Mouse (Mus musculus) lung, embryonic 16.5 days (tissue): ENCODE results near the gene Rbmx. TPM values are rescaled to one million over a fixed set of nuclear protein-coding genes. Genes with fewer than 3 reads are reported as not detected.

ENCODE experiments used
- ATAC-seq: fragments of 200-750 bp; cut with Nextera tagmentation; 2 replicates; pipeline ENCODE4 v1.8.0; 2017; ENCODE audit warnings: low read depth, mild to moderate bottlenecking, moderate library complexity
- H3K27ac ChIP-seq: fragments of 300-500 bp; sonication (generic); 2 replicates; pipeline ENCODE4 v1.5.1; 2014; ENCODE audit warnings: mild to moderate bottlenecking, control low read depth, low read length
- H3K27me3 ChIP-seq: fragments of 300-500 bp; sonication (generic); 2 replicates; pipeline ENCODE4 v1.6.1; 2014; ENCODE audit warnings: low read depth, low read length, mixed read lengths; ENCODE audit not compliant: control insufficient read depth, insufficient read depth
- H3K36me3 ChIP-seq: fragments of 300-500 bp; sonication (generic); 2 replicates; pipeline ENCODE4 v1.6.1; 2014; ENCODE audit warnings: low read length; ENCODE audit not compliant: control insufficient read depth, insufficient read depth
- H3K4me1 ChIP-seq: fragments of 300-500 bp; sonication (generic); replicated peaks from 2 replicates; pipeline ENCODE4 v1.6.1; 2014; ENCODE audit warnings: low read length, mixed read lengths; ENCODE audit not compliant: control insufficient read depth, insufficient read depth
- H3K4me2 ChIP-seq: fragments of 300-500 bp; sonication (generic); 2 replicates; pipeline ENCODE4 v1.6.1; 2014; ENCODE audit warnings: low read depth, low read length, control low read depth
- H3K4me3 ChIP-seq: fragments of 300-500 bp; sonication (generic); 2 replicates; pipeline ENCODE4 v1.5.1; 2014; ENCODE audit warnings: mild to moderate bottlenecking, low read length, control low read depth
- H3K9ac ChIP-seq: fragments of 300-500 bp; sonication (generic); 2 replicates; pipeline ENCODE4 v1.6.1; 2014; ENCODE audit warnings: low read length, control low read depth
- H3K9me3 ChIP-seq: fragments of 300-500 bp; sonication (generic); 2 replicates; pipeline ENCODE4 v1.6.1; 2016; ENCODE audit warnings: low read length; ENCODE audit not compliant: control insufficient read depth
- WGBS: fragments of 180-500 bp; shearing (Covaris S2); extraction: QIAGEN DNeasy Blood & Tissue Kit; methylation state at CpG from one replicate; pipeline ENCODE4 v1.1.7; 2014; 5-methylcytosine and 5-hydroxymethylcytosine counted together
- polyA plus RNA-seq: library from polyadenylated mRNA; unstranded; fragments of >200 nt; fragmentation: Nextera tagmentation; extraction: Ambion mirVana; gene quantifications from 2 replicates; pipeline ENCODE4 v1.2.1, GENCODE M21; 2015

Rbmx gene
- polyA plus RNA-seq, 1 experiment from 2014 or later, result 131 TPM

- H3K9me3 ChIP-seq, result no peaks in the 10 kb centered on the region
- H3K36me3 ChIP-seq, result no peaks in the 10 kb centered on the region
- no peak for ATAC-seq
- no peak overlapping the region for H3K4me3 ChIP-seq
- H3K4me2 ChIP-seq, result no peak overlapping the region
- WGBS, result 77% methylated on average over 9 of the region's 9 CpGs
- no peak overlapping the region for H3K27ac ChIP-seq
- no peaks in the 10 kb centered on the region for H3K27me3 ChIP-seq
- H3K4me1 ChIP-seq, result no peaks in the 10 kb centered on the region
- H3K9ac ChIP-seq, result no peak overlapping the region
These were observed 55.9 kb downstream of the Rbmx start for GRCm38 (mm10) chrX:57336958-57337357.

- Histone ChIP-seq H3K4me1 (no peaks in the 10 kb centered on the region), H3K36me3 (no peaks in the 10 kb centered on the region), H3K4me2 (no peak overlapping the region), H3K9me3 (no peaks in the 10 kb centered on the region), H3K27ac (no peak overlapping the region), H3K27me3 (no peaks in the 10 kb centered on the region), H3K9ac (no peak overlapping the region), H3K4me3 (no peak overlapping the region)
- WGBS, result 86% methylated on average over 6 of the region's 6 CpGs
- no peak for ATAC-seq
These were observed 57.5 kb downstream of the Rbmx start for GRCm38 (mm10) chrX:57335313-57335712.

Other genes with a start within 250 kb of the Rbmx start
- gene Cd40lg, start 180.9 kb downstream of the Rbmx start, polyA plus RNA-seq, result not detected in 2 replicates
- 22.9 and 26.4 TPM in 2 replicates for gene Arhgef6, start 54.3 kb downstream of the Rbmx start, polyA plus RNA-seq
- not detected in 2 replicates for gene Gm364, start 16.1 kb upstream of the Rbmx start, polyA plus RNA-seq
- gene Gpr101, start 110.7 kb upstream of the Rbmx start, polyA plus RNA-seq, result not detected in 2 replicates